Mouse (Mus musculus) adrenal gland, postnatal 14 days (tissue): Measurements from ENCODE around the gene Fam83d. TPM values are rescaled to one million over a fixed set of nuclear protein-coding genes. Genes with fewer than 3 reads are reported as not detected.
A peak's percentile ranks its signal among the peaks of the same experiment; 100 is the strongest.
"Not testable (repeated sequence)": the region's sequence is repeated elsewhere in the genome, so short reads cannot be mapped to it uniquely, and the experiment has no call there.

Experiments
- DNase-seq: peaks from one replicate; pipeline ENCODE4 v3.0.0; 2021; ENCODE audit warnings: mixed read lengths
- long read RNA-seq, 2 experiments: library from polyadenylated mRNA; stranded (forward); transcript quantifications; one replicate each; pipeline ENCODE4 v2.0.0; 2021
- total RNA-seq: library from RNA; stranded (reverse); gene quantifications from 2 replicates; pipeline ENCODE4 v1.2.3, GENCODE M21; 2021

Gene Fam83d
- 5.8 TPM in 2 replicates for total RNA-seq
- long read RNA-seq, experiment 1, transcript Fam83d-201 (4 exons, 2,266 nt), result major isoform, 16 of 17 reads
- long read RNA-seq, experiment 1, partial matches to known transcripts, result 1 of 17 reads
- long read RNA-seq, experiment 1, other reads (novel, unspliced or antisense), result 0 of 17 reads
- long read RNA-seq, experiment 2, transcript Fam83d-201 (4 exons, 2,266 nt), result major isoform, 10 of 10 reads
- long read RNA-seq, experiment 2, partial matches to known transcripts, result 0 of 10 reads
- long read RNA-seq, experiment 2, other reads (novel, unspliced or antisense), result 0 of 10 reads

DNA sequence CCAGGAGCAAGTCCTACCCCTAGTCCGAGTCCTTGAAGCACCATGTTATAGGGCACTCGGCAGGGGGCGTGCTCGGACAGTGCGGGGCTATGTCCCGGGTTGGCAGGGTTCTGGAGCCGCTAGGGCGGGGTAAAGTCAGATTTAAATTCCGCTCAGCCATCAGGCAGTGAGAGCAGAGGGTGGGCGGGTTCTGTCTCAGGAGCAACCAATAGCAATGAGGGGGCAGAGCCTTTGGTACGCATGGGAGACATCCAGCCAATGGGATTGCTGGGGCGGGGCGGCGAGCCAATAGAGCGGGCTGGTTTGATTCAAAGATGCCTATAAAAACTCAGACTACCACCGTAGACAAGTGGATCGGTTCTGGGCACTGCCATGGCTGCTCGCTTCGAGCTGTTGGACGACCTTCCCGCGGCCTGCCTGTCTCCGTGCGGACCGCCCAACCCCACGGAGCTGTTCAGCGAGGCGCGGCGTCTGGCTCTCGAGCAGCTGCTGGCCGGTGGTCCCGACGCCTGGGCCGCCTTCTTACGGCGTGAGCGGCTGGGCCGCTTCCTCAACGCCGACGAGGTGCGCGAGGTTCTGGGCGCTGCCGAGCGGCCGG lies at the start of gene Fam83d:
TSS of gene Fam83d (plus strand) at position 352 of the 598 bp plus-strand sequence.
- peak; percentile 98 for DNase-seq

DNA sequence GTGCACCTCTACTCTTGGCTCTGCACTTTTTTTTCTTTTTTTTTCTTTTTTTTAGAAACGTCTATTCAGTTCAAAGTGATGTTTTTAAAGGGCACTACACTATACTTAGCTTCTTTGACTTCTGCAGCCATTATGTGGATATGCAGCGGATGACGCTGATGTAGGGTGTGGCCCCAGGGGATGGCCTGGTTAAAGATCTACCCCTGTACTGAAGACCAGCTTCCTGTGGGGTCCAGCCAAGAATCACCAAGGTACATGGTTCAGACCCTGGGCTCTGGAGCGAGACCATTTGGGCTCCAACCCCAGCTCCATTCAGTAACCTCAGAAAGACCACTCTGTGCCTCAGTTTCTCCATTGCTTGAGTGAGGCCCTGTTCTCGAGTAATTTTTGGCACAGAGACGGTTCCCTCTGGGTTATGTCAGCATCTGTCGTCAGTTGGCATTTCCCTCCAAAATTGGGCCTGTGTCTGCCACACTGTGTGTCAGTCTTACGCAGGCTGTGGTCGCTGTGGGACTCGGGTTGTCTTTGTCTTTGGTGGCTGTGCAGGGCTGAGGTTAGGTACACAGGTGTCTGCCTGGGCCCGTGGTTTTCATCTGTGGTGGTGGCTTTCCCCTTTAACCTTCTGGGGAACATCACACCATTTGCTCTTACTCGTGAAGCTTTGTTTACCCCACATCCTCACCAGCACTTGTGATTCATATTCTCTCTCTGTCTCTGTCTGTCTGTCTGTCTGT lies 48.9 kb upstream of the Fam83d start:
- no peak for DNase-seq

DNA sequence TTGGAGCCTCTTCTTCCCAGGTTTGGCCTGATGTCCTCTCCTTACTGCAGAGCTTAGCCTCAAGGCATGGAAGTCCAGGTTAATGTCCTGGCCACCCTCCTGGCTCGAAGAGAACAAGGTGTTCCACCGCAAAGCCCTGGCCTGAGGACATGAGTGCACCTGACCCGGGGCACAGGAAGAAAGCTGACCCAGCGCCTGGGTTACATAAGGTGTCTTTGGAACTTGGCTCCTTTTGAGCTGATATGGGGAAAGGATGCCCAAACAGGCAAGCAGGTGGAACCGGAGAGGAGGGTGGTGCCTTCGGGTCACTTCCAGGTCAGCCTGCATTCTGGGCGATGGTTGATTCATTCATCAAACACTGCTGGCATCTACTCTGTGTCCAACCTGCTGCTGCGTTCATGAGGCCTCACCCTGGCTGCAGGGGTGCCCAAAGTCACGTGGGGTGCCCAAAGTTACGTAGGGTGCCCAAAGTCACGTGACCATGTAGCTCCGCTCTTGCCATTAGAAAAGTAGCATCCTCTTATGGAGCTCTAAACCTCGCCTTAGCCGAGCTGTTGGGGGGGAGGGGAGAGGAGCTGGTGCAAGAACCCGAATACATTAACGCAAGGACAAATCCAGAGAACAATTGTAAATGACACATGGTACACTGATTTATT lies 47.0 kb upstream of the Fam83d start:
- DNase-seq, result no peak

DNA sequence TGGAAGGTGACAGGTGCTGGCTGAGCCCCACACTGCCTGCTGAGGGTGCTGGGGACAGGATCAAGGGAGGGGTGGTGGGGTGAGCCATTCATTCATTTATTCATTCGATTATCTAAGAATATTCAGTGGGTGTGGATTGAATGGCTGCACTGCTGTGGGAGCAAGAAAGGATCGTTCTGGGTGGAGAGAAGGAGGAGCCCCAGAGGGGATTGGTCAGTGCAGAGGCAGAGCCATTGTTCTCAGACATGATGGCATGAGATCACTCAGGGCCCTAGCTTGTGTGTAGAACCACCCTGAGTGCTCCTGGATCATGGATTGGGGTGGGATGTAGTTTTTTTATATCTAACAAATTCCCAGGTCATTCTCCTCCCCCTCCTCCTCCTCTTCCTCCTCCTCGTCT lies 46.4 kb upstream of the Fam83d start:
- DNase-seq, result no peak

DNA sequence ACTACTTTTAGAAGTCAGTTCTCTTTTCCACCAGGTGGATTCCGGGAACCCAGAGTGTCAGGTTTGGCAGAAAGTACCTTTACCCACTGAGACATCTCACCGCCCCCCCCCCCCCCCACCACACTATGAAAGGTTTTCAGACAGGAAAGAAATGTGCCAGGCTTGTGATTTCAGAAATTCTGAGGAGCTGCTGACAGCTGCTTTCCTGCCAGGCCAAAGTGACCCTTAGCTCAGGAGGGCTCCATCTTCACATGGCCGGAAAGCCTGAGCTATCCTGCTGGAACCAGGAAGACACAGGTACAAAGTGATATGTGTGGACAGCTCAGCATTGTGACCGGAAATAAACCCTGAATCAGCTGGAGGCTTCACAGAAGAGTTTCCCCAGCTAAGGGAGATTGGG lies 45.8 kb upstream of the Fam83d start:
- no peak for DNase-seq

DNA sequence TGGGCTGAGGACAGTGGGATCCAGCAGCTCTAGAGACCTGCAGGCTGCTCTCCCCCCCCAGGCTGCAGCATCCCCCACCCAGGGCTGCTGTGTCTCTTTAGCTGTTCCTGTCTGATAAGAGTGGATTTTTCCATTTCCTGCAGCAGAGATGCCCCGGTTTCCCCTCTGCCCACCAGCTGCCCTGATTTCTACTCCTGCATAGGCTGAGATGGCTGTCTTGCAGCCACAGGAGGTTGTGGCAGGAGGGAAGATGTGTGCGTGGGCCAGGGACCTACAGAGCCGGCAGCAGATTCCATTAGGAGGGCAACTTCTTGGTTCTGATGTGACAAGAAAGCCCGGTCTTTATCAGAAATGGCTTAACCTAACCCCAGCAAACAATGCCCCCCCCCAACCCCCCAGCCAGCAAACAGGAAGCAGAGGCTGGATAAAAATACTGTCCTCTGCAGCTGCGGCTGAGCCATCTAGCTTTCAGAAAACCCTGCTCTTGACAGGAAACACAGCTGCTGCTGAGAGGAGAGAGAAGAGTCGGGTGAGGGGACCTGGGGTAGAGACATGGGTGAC lies 44.8 kb upstream of the Fam83d start:
- peak; percentile 37 for DNase-seq

DNA sequence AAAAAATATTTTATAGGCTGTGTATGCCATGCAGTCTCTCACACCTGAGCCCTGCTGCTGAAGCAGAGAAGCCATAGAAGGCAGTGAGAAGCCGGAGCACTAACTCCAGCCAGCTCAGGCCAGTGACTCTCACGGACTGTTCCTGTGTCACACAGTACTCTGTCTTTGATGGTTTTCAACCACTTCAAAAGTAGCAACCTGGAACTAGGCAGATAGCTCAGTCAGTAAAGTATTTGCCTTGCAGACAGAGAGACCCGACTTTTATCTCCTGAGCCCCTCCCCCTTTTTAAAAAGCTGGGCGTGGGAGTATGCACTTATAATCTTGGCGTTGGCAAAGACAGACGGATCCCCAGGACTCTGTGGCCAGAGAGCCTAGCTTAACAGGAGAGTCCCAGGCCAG lies 44.1 kb upstream of the Fam83d start:
- no peak for DNase-seq

DNA sequence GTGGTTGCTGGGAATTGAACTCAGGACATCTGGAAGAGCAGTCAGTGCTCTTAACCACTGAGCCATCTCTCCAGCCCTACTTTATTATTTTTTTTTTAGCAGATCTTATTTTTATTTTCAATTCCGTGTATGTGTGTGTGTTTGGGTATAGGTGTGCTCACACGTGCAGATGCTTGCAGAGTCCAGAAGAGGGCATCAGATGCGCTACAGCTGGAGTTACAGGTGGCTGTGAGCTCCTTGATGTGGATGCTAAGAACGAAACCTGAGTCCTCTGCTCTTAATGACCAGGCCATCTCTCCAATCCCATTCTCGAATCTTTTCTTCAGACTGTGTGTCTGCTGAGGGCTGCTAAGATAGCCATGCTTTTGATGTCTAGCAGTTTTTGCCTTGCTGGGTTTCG lies 41.6 kb upstream of the Fam83d start:
- DNase-seq, result no peak

DNA sequence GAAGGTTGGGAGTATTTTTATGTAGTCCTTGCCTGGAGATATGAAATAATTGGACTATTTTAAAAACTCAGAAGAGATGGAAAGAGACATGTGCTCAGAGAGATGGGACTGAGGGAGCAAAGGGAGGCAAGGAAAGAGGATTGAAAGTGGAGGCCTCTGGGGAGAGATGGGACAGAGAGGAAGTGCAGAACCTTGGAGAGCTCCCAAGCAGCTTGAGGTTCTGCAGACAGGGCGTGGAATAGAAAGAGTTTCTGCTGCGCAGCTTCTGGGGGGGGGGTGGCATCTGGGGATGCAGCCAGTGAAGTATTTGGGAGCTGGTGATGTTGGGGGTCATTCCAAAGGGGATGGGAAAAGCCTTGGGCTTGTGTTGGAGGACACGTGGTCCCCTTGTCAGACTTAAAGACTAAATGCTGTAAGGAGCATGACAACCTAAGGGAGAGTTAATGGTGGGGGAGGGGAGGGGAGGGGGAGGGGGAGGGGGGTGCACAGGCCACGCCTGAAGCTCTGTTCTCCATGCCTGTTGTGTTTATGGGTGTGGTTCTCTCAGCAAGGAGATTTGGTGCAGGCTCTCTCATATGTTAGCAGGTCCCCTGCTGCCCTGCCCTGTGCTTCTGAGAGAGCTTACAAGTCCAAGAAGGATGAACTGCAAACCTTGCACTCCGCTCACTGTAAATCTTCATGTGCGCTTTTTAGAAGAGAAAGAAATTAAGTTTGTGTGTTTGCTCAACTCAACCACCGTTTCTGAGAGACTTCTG lies 39.7 kb upstream of the Fam83d start:
- DNase-seq, result peak; percentile 46

DNA sequence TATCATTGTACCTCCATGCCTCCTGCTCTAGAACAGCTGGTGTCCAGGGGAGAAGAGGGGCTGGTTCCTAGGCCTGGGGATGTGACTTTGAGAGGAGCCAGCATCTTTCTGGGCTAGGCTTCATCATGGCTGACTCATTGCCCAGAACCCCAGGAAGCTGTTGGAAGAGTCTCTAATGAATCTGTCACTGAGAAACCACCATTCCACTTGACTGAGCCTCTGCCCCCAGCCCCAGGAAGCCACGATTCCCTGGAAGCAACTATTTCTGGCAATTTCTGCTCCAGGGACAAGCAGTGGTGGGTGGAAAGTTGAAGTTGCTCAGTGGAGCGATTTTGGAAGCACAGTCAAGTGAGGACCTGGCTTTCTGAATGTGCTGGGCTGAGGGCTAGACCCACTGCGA lies 37.0 kb upstream of the Fam83d start:
- no peak for DNase-seq

DNA sequence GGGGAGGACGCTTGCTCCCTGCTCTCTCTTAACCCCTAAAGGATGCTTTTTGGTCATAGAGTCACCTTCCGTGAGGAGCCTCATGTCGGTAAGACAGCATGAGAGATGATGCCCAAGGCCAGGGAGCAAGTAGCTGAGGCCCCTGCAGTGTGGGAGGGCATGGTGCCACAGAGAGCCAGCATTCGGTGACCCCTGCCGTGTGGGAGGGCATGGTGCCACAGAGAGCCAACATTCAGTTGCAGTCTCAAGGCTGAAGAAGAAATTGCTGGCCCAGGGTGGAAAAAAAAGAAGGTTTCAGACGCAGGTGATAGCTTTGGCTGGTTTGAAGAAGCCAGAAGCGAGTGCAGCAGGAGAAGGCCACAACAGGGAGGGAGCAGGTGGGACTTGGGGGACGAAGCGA lies 35.4 kb upstream of the Fam83d start:
- no peak for DNase-seq

DNA sequence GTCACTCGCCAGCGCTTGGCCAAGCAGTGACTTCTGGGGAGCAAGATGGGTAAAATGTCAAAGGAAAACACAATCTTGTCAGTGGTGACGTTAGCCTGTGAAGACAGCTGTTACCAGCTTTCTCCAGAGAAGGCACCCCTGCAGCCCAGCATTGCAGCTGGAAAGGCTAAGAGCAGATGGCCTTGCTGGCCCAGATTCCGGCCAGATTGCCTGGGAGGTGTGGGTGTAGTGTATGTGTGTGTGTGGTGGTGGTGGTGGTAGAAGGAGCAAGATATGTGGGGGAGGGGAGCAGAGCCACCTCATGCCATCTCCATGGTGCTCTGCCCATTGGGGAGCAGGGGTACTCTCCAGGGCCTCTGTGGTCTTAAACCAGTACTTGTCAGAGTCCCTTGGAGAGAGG lies 34.8 kb upstream of the Fam83d start:
- DNase-seq, result no peak

DNA sequence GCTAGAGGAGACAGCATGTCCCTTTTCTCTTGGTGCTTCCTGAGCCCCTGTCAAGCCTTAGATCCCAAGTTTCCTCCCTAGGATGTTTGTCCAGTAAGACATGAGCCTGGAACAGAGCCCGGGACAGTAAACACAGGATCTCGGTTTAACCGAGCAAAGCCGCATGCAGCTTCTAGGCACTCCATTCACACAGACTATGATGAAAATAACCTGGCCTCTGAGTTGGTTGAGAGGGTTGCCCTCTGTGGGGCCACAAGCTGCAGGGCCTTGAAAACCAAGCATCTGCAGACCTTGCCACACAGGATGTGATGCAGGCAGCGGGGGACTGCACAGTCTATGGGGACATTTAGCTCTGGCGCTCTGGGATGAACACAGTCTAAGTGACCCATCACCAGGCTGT lies 34.0 kb upstream of the Fam83d start:
- peak; percentile 44 for DNase-seq

DNA sequence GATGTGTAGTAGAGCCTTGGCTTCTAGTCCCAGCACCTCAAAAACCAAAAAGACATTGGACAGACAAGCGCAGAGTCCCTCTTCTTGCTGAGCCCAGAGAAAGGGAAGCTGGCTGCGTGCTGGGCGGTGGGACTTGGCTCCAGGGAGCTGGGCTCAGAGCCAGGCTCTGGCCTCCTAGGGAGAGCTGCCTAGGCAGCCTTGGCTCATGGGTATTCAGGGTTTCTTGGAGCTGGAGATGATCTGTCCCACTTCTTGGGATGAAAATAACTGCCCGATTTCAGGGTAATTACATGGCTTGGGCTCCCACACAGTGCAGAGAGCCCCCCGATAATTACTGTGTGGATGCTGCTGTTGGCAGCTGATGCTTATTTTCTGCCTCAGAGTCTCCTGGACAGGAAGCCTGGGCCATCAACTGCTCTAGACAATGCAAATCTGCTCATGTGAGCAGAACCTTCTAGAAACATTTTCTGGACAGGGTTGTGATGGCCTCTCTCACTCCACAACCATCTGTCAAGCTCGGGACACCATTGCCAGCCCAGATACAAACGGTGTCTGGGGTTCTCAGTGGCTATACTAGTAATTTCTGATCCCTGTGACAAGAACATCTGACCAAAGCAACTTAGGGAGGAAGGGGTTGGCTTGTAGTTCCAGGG lies 33.3 kb upstream of the Fam83d start:
- DNase-seq, result peak; percentile 54

DNA sequence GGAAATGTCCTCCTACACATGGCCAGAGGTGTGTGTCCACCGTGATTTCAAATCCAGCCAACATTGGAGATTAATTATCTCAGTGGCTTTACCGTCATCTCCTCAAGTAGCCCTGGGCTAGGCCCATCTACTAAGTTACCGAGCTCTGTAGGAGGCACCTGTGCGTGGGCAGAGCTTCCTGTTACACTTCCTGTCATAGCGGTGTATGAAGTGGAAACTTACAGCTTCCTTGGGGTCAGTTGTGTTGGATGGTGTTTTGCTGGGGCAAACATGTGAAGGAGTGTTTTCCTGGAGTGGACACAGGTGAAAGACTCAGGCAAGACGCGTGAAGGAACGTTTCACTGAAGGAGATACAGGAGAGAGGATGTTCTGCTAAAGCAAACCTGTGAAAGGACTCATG lies 32.6 kb upstream of the Fam83d start:
- no peak for DNase-seq

DNA sequence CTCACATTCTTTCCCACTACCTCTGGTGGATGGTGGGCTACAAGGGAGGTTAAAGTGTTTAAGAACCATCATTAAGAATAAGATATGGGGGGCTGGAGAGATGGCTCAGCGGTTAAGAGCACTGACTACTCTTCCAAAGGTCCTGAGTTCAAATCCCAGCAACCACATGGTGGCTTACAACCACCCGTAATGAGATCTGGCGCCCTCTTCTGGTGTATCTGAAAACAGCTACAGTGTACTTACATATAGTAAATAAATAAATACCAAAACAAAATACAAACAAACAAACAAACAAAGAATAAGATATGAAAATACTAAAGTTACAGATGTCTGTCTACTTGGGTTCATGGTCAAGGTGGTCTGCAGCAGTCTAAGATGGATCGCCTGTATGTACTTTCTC lies 31.6 kb upstream of the Fam83d start:
- not testable (repeated sequence) for DNase-seq

DNA sequence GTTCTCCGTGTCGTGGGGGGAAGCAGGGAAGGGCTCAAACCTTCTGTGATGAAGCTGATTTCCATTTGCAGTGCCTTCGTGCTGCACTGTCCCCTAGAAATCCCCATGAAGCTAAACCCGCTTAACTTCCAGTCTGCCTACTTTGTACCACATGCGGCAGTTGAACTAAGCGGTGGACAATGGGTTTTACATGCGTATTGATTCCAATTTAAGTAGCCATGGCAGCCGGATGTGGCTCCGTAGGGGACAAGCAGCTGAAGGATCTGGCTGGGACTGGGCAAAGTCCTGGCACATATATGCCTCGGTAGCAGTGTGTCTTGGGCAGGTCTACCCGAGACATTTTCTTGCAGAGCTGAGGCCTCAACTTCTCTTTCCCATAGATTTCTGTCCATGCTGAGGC lies 29.3 kb upstream of the Fam83d start:
- no peak for DNase-seq

DNA sequence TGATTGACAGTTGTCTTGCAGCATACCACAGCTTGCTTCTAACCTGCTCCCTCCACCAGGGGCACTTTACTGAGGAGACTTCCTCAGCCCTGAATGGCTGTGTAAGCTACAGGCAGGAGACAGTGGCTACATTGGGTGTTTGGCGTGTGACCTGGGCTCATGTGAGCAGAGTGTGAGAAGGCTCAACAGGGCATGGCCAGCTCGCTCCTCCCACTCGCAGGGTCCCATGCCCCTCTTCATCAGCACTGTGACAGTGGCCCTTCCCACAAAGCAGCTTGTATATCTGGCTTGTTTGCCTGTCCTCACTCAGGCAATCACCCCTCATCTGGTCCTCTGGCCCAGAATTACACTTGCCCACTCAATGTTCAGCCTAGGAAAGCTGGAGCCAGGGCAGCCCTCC lies 28.8 kb upstream of the Fam83d start:
- no peak for DNase-seq

DNA sequence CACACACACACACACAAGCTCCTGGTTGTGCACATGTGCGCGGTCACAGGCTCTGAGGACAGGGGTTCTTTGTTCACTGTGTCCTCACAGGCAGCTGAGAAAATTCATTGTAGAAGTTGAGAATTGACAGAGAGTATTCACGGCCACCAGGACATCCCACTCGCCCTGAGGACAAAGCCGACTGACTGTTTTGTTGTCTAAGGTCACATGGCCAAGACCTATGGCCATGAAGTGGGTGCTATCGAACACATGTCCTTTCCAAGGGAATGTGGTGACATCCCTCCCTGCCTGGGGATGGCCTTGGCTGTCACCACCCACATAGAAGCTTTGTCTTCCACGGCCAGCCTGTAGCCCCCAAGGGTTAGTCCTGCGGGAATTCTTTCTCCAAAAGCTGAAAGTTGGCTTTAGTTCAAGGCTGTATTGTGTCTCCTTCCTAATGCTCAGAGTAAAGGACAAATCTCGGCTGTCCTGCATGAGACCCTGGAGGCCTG lies 26.8 kb upstream of the Fam83d start:
- DNase-seq, result peak; percentile 71

DNA sequence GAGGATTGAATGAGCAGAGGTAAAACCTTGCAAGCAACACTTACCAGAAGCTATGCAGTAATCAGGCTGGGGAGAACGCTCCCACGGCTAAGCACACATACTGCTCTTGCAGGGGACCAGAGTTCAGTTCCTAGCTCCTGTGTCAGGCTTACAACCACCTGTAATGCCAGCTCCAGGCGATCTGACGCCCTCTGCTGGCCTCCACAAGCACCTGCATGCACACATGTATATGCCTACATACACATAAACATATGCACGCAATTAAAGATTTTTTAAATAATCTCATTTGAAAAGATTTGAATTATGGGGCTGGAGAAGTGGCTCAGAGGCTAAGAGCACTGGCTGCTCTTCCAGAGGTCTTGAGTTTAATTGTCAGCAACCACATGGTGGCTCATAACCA lies 25.5 kb upstream of the Fam83d start:
- DNase-seq, result no peak

DNA sequence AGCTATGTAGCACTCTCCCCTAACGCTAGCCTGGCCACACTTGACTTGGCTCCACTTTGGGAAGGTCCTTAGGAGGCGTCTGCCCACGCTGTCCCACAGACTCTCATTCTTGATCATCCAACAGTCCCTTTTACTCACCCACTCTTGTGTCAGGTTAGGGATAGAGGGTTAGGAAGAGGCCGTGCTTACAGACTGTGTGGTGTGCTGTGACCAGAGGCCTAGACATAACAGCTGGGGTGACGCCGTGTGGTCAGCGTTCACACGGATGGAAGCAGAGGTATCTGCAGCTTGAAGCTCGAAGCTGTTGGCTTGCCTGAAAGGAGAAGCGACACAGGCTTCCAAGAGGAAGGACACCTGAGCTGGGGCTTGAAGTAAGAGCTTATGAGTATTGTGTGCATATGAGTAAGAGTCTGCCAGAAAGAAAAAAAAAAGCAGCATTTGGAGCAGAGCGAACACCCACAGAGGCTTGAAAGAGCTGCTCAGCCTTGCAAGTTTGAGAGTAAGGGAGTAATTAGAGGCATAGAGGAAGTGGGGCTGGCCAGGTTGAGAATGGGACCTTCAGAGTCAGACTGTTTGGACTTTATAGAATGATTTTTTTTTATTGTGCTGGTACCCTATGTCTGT lies 24.3 kb upstream of the Fam83d start:
- DNase-seq, result no peak
